ENCODE assay signal across 9 mouse cellular contexts in the genomic region with DNA sequence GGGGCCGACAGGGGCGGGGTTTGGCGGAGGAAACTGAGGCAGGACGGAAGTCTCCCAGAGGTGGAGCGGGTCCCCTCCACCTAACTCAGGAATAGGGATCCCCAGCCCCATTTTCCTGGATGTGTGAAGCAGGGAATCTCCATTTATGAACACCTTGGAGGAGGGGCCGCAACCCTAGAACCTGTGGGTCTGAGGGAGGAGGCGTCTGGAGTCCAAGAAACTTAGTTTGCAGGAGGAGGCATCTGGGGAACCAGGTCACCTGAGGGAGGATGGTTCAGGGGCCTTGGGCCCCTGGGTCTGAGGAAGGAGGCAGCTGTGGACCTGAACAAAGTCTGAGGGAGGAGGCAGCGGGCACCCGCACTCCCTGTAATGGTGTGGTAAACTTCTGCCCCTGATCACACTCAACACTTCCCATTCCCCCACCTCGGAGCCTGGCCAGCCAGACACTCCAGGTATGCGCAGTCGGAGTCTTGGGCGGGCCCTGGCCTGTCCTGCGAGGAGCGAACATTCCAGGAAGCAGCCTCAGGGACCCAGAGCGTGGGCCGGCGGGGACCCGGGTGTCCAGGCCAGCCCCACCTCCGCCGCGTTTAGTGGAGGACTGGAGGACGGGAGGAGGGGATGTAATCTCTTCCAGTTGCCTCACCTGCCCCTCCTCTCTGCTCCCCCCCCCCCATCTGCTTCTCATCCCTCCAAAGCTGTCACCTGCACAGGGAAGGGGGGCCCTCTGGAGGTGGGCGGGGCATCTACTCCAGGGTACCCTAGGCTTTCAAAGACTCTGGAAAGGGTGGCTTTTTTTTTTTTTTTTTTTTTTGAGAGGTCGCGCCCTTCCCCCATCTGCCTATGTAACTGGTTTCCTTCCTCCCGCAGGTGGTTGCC. TPM values are rescaled to one million over a fixed set of nuclear protein-coding genes. Genes with fewer than 3 reads are reported as not detected.
A peak's percentile ranks its signal among the peaks of the same experiment; 100 is the strongest.
DNase-seq lines count a peak whose midpoint lies in the region; ATAC-seq and TF ChIP-seq lines count a peak whose summit lies in the region.
"Had no signal": no experiment of that assay in that cellular context is flagged by ENCODE, and none has a peak within 500 bp of the region (broad histone marks: within the 10 kb centered on the region; RNA-seq: fewer than 3 reads in every experiment).

No protein-coding gene starts in this region.

- DNase-seq in heart, postnatal 36 days: no peak
- peak; percentile 53 to 78 for DNase-seq in lung, postnatal 4 days
- DNase-seq in spleen, adult 18-20 months: no peak
- no peak for DNase-seq in right cerebral cortex, adult 18-20 months
- DNase-seq in thymus, postnatal 14 days: no peak

- intact Hi-C loops in heart, postnatal 36 days (cut with DNase I): no loop called here

- H3K9ac ChIP-seq in heart, embryonic 13.5 days: peak overlapping the region; percentile 77
- H3K9ac ChIP-seq in kidney, embryonic 15.5 days: peak overlapping the region; percentile 52

- H3K4me1 ChIP-seq in heart, embryonic 13.5 days: peaks cover 44% of the 10 kb centered on the region
- H3K4me1 ChIP-seq in embryonic fibroblast, embryonic 13.5 days (ENCODE audit: control insufficient read depth, insufficient read depth, low read length): no peaks in the 10 kb centered on the region
- peaks cover 45% of the 10 kb centered on the region for H3K4me1 ChIP-seq in kidney, embryonic 15.5 days

- peaks cover 98% of the 10 kb centered on the region for H3K27me3 ChIP-seq in heart, embryonic 13.5 days (replicated peaks)
- H3K27me3 ChIP-seq in kidney, embryonic 15.5 days: peaks cover 97% of the 10 kb centered on the region

- TF ChIP-seq POLR2A in embryonic fibroblast, embryonic 13.5 days (IDR thresholded peaks at IDR 0.05; ENCODE audit: low read depth, low read length): no peak

- H3K4me3 ChIP-seq in heart, embryonic 13.5 days: peak overlapping the region; percentile 61
- peak overlapping the region; percentile 24; the same call in 1 of the 2 replicates for H3K4me3 ChIP-seq in embryonic fibroblast, embryonic 13.5 days (ENCODE audit: insufficient read depth, low read length)
- H3K4me3 ChIP-seq in kidney, embryonic 15.5 days (replicated peaks): peak overlapping the region; percentile 55

- no peaks in the 10 kb centered on the region for H3K36me3 ChIP-seq in heart, embryonic 13.5 days
- no peaks in the 10 kb centered on the region for H3K36me3 ChIP-seq in kidney, embryonic 15.5 days

- H3K9me3 ChIP-seq in heart, embryonic 13.5 days: no peaks in the 10 kb centered on the region
- no peaks in the 10 kb centered on the region for H3K9me3 ChIP-seq in kidney, embryonic 15.5 days (replicated peaks)

- H3K4me2 ChIP-seq in heart, embryonic 13.5 days: peak overlapping the region; percentile 91
- peak overlapping the region; percentile 92 for H3K4me2 ChIP-seq in kidney, embryonic 15.5 days

- peak overlapping the region; percentile 71 for H3K27ac ChIP-seq in heart, embryonic 13.5 days (replicated peaks)
- no peak overlapping the region for H3K27ac ChIP-seq in embryonic fibroblast, embryonic 13.5 days (ENCODE audit: insufficient read depth, low read length)
- peak overlapping the region; percentile 42; the same call in 1 of the 2 replicates for H3K27ac ChIP-seq in kidney, embryonic 15.5 days
- H3K27ac ChIP-seq: macrophage had no signal

- peak; percentile 31; the same call in 1 of the 2 replicates for ATAC-seq in heart, embryonic 13.5 days (ENCODE audit: extremely low read depth, insufficient number of reproducible peaks, low FRiP score, low TSS enrichment)
- ATAC-seq in kidney, embryonic 15.5 days (replicated peaks; ENCODE audit: low FRiP score): peak; percentile 31

- TF ChIP-seq CTCF in embryonic fibroblast, embryonic 13.5 days (IDR thresholded peaks at IDR 0.05; ENCODE audit: borderline replicate concordance, insufficient read depth, low read length): no peak

- 2% methylated on average over 27 of the region's 27 CpGs for WGBS in heart, embryonic 13.5 days
- WGBS in kidney, embryonic 15.5 days: 2% methylated on average over 27 of the region's 27 CpGs

RNA-seq across cellular contexts. Expression of gene Ntf5, which starts 0.6 kb away (rescaled TPM):
- 1.6 and 1.8 TPM in 2 replicates for polyA plus RNA-seq in heart, embryonic 13.5 days (2015; fragmentation: Nextera tagmentation; extraction: Ambion mirVana)
- under 1 TPM in 1 of 2 experiments, not detected in 1; 0.30 TPM for total RNA-seq in heart, postnatal 36 days (2021)
- 0.79 and 1.0 TPM in 2 replicates for polyA plus RNA-seq in embryonic fibroblast, embryonic 13.5 days (2011; ENCODE audit: insufficient read length, low read depth, missing spikeins)
- 1.1 and 1.4 TPM in 2 replicates for polyA plus RNA-seq in kidney, embryonic 15.5 days (2015; fragmentation: Nextera tagmentation; extraction: Ambion mirVana)
- polyA plus RNA-seq: macrophage had no signal

RNA-seq across cellular contexts. Expression of gene Lhb, which starts 6.5 kb away (rescaled TPM):
- not detected in 2 replicates for polyA plus RNA-seq in heart, embryonic 13.5 days (2015; fragmentation: Nextera tagmentation; extraction: Ambion mirVana)
- not detected for total RNA-seq in heart, postnatal 36 days (2021)
- polyA plus RNA-seq in embryonic fibroblast, embryonic 13.5 days (2011; ENCODE audit: insufficient read length, low read depth, missing spikeins): not detected in 2 replicates
- not detected in 2 replicates for polyA plus RNA-seq in kidney, embryonic 15.5 days (2015; fragmentation: Nextera tagmentation; extraction: Ambion mirVana)
- polyA plus RNA-seq: macrophage had no signal

RNA-seq across cellular contexts. Expression of gene Kcna7, which starts 8.6 kb away (rescaled TPM):
- polyA plus RNA-seq in heart, embryonic 13.5 days (2015; fragmentation: Nextera tagmentation; extraction: Ambion mirVana): 0.32 and 0.50 TPM in 2 replicates
- total RNA-seq in heart, postnatal 36 days (2021): 1 to 10 TPM; 4.5 to 5.8 TPM
- polyA plus RNA-seq in embryonic fibroblast, embryonic 13.5 days (2011; ENCODE audit: insufficient read length, low read depth, missing spikeins): not detected in 2 replicates
- not detected in 2 replicates for polyA plus RNA-seq in kidney, embryonic 15.5 days (2015; fragmentation: Nextera tagmentation; extraction: Ambion mirVana)
- polyA plus RNA-seq: macrophage had no signal

RNA-seq across cellular contexts. Expression of gene Snrnp70, which starts 18.6 kb away (rescaled TPM):
- polyA plus RNA-seq in heart, embryonic 13.5 days (2015; fragmentation: Nextera tagmentation; extraction: Ambion mirVana): 136 and 140 TPM in 2 replicates
- total RNA-seq in heart, postnatal 36 days (2021): 10 to 100 TPM; 92.8 to 95.9 TPM
- polyA plus RNA-seq in embryonic fibroblast, embryonic 13.5 days (2011; ENCODE audit: insufficient read length, low read depth, missing spikeins): 407 and 463 TPM in 2 replicates
- 225 and 242 TPM in 2 replicates for polyA plus RNA-seq in kidney, embryonic 15.5 days (2015; fragmentation: Nextera tagmentation; extraction: Ambion mirVana)

RNA-seq across cellular contexts. Expression of gene Gys1, which starts 20.5 kb away (rescaled TPM):
- polyA plus RNA-seq in heart, embryonic 13.5 days (2015; fragmentation: Nextera tagmentation; extraction: Ambion mirVana): 91.8 and 95.3 TPM in 2 replicates
- total RNA-seq in heart, postnatal 36 days (2021): 100 to 1,000 TPM in 1 of 2 experiments, 10 to 100 TPM in 1; 96.0 to 102 TPM
- polyA plus RNA-seq in embryonic fibroblast, embryonic 13.5 days (2011; ENCODE audit: insufficient read length, low read depth, missing spikeins): 47.6 and 58.2 TPM in 2 replicates
- 37.6 and 40.8 TPM in 2 replicates for polyA plus RNA-seq in kidney, embryonic 15.5 days (2015; fragmentation: Nextera tagmentation; extraction: Ambion mirVana)

Comparison
In these comparisons a context has a peak if more than half of its experiments do, and no peak if none do; other contexts are left out.
1. DNase-seq: peak in lung, postnatal 4 days (2 of 2); none in heart, postnatal 36 days (0 of 2), spleen, adult 18-20 months (0 of 2), right cerebral cortex, adult 18-20 months (single experiment) and thymus, postnatal 14 days (single experiment).
2. Peak in every context shown above with its lines, with median percentiles within 50 percentile points of each other: H3K4me3 ChIP-seq.